Mouse (Mus musculus): ENCODE data around the gene Draxin. TPM values are rescaled to one million over a fixed set of nuclear protein-coding genes. Genes with fewer than 3 reads are reported as not detected.
"Not testable (repeated sequence)": the region's sequence is repeated elsewhere in the genome, so short reads cannot be mapped to it uniquely, and the experiment has no call there.

The Draxin gene
- not detected in 2 replicates for total RNA-seq (2014; rRNA removed)
- not detected in 2 replicates for polyA plus RNA-seq (2012; rRNA removed)

GRCm38 (mm10) chr4:148130561-148131413, at the start of gene Draxin:
Draxin (minus strand) TSS chr4:148130698.
- TF ChIP-seq CTCF (IDR thresholded peaks at IDR 0.05; ENCODE audit: low read depth, low read length) (no peak), POLR2A (IDR thresholded peaks at IDR 0.05; ENCODE audit: extremely low read depth, insufficient read depth, low read length) (no peak)
- DNase-seq (ENCODE audit: extremely low read depth, low read depth, low spot score) = no peak
- Histone ChIP-seq H3K36me3 (ENCODE audit: control insufficient read depth, insufficient read depth, low read length) (no peaks in the 10 kb centered on the region), H3K4me3 (ENCODE audit: insufficient read depth, low read depth, low read length) (no peak within 1 kb of the TSS), H3K4me1 (ENCODE audit: control insufficient read depth, insufficient read depth, low read length) (no peaks in the 10 kb centered on the region), H3K27me3 (ENCODE audit: control insufficient read depth, insufficient read depth, low read length) (peaks cover 14% of the 10 kb centered on the region), H3K79me2 (ENCODE audit: control insufficient read depth, insufficient read depth, low read length) (no peaks in the 10 kb centered on the region), H3K27ac (replicated peaks; ENCODE audit: insufficient read depth, low read depth, low read length) (no peak within 1 kb of the TSS), H3K9ac (ENCODE audit: low read depth, low read length) (no peak within 1 kb of the TSS)
- 2% methylated on average over 70 of the region's 87 CpGs for WGBS

GRCm38 (mm10) chr4:148177716-148178115, 47.2 kb upstream of the Draxin start:
- TF ChIP-seq POLR2A (IDR thresholded peaks at IDR 0.05; ENCODE audit: extremely low read depth, insufficient read depth, low read length) (no peak), CTCF (IDR thresholded peaks at IDR 0.05; ENCODE audit: low read depth, low read length) (no peak)
- no peaks in the 10 kb centered on the region for H3K36me3 ChIP-seq (ENCODE audit: control insufficient read depth, insufficient read depth, low read length)
- no peak overlapping the region for H3K27ac ChIP-seq (replicated peaks; ENCODE audit: insufficient read depth, low read depth, low read length)
- peaks cover 3% of the 10 kb centered on the region for H3K27me3 ChIP-seq (ENCODE audit: control insufficient read depth, insufficient read depth, low read length)
- H3K9ac ChIP-seq (ENCODE audit: low read depth, low read length) = no peak overlapping the region
- no peak overlapping the region for H3K4me3 ChIP-seq (ENCODE audit: insufficient read depth, low read depth, low read length)
- DNase-seq (ENCODE audit: extremely low read depth, low read depth, low spot score) = no peak
- H3K79me2 ChIP-seq (ENCODE audit: control insufficient read depth, insufficient read depth, low read length) = no peaks in the 10 kb centered on the region
- H3K4me1 ChIP-seq (ENCODE audit: control insufficient read depth, insufficient read depth, low read length) = no peaks in the 10 kb centered on the region

GRCm38 (mm10) chr4:148176603-148177002, 46.1 kb upstream of the Draxin start:
- not testable (repeated sequence) for DNase-seq (ENCODE audit: extremely low read depth, low read depth, low spot score); H3K79me2 ChIP-seq (ENCODE audit: control insufficient read depth, insufficient read depth, low read length); H3K9ac ChIP-seq (ENCODE audit: low read depth, low read length); H3K4me3 ChIP-seq (ENCODE audit: insufficient read depth, low read depth, low read length); H3K36me3 ChIP-seq (ENCODE audit: control insufficient read depth, insufficient read depth, low read length); H3K27me3 ChIP-seq (ENCODE audit: control insufficient read depth, insufficient read depth, low read length); H3K27ac ChIP-seq (replicated peaks; ENCODE audit: insufficient read depth, low read depth, low read length); H3K4me1 ChIP-seq (ENCODE audit: control insufficient read depth, insufficient read depth, low read length)
- WGBS = 54% methylated on average over 5 of the region's 6 CpGs

- H3K27me3 ChIP-seq (ENCODE audit: control insufficient read depth, insufficient read depth, low read length) = peaks cover 3% of the 10 kb centered on the region
- WGBS = 27% methylated on average over 12 of the region's 12 CpGs
Measured at GRCm38 (mm10) chr4:148174495-148174862, 44.0 kb upstream of the Draxin start.

GRCm38 (mm10) chr4:148173811-148174494, 43.5 kb upstream of the Draxin start:
- no peaks in the 10 kb centered on the region for H3K79me2 ChIP-seq (ENCODE audit: control insufficient read depth, insufficient read depth, low read length)
- TF ChIP-seq POLR2A (IDR thresholded peaks at IDR 0.05; ENCODE audit: extremely low read depth, insufficient read depth, low read length) = no peak
- TF ChIP-seq CTCF (IDR thresholded peaks at IDR 0.05; ENCODE audit: low read depth, low read length) = no peak
- no peak overlapping the region for H3K9ac ChIP-seq (ENCODE audit: low read depth, low read length)
- H3K36me3 ChIP-seq (ENCODE audit: control insufficient read depth, insufficient read depth, low read length) = no peaks in the 10 kb centered on the region
- no peak overlapping the region for H3K27ac ChIP-seq (replicated peaks; ENCODE audit: insufficient read depth, low read depth, low read length)
- no peak overlapping the region for H3K4me3 ChIP-seq (ENCODE audit: insufficient read depth, low read depth, low read length)
- H3K4me1 ChIP-seq (ENCODE audit: control insufficient read depth, insufficient read depth, low read length) = no peaks in the 10 kb centered on the region
- WGBS = 6% methylated on average over 30 of the region's 30 CpGs
- peaks cover 5% of the 10 kb centered on the region for H3K27me3 ChIP-seq (ENCODE audit: control insufficient read depth, insufficient read depth, low read length)
- DNase-seq (ENCODE audit: extremely low read depth, low read depth, low spot score) = no peak

More at GRCm38 (mm10) chr4:148174495-148174862, 44.0 kb upstream of the Draxin start:
- Histone ChIP-seq H3K27ac (replicated peaks; ENCODE audit: insufficient read depth, low read depth, low read length) (no peak overlapping the region), H3K79me2 (ENCODE audit: control insufficient read depth, insufficient read depth, low read length) (no peaks in the 10 kb centered on the region), H3K4me1 (ENCODE audit: control insufficient read depth, insufficient read depth, low read length) (no peaks in the 10 kb centered on the region), H3K36me3 (ENCODE audit: control insufficient read depth, insufficient read depth, low read length) (no peaks in the 10 kb centered on the region), H3K9ac (ENCODE audit: low read depth, low read length) (no peak overlapping the region), H3K4me3 (ENCODE audit: insufficient read depth, low read depth, low read length) (no peak overlapping the region)
- no peak for DNase-seq (ENCODE audit: extremely low read depth, low read depth, low spot score)
- TF ChIP-seq POLR2A (IDR thresholded peaks at IDR 0.05; ENCODE audit: extremely low read depth, insufficient read depth, low read length) (no peak), CTCF (IDR thresholded peaks at IDR 0.05; ENCODE audit: low read depth, low read length) (no peak)

GRCm38 (mm10) chr4:148171261-148171660, 40.8 kb upstream of the Draxin start:
- Histone ChIP-seq H3K27me3 (ENCODE audit: control insufficient read depth, insufficient read depth, low read length) (peaks cover 9% of the 10 kb centered on the region), H3K79me2 (ENCODE audit: control insufficient read depth, insufficient read depth, low read length) (no peaks in the 10 kb centered on the region), H3K9ac (ENCODE audit: low read depth, low read length) (no peak overlapping the region), H3K27ac (replicated peaks; ENCODE audit: insufficient read depth, low read depth, low read length) (no peak overlapping the region), H3K4me3 (ENCODE audit: insufficient read depth, low read depth, low read length) (no peak overlapping the region), H3K4me1 (ENCODE audit: control insufficient read depth, insufficient read depth, low read length) (no peaks in the 10 kb centered on the region), H3K36me3 (ENCODE audit: control insufficient read depth, insufficient read depth, low read length) (no peaks in the 10 kb centered on the region)
- DNase-seq (ENCODE audit: extremely low read depth, low read depth, low spot score) = no peak
- TF ChIP-seq CTCF (IDR thresholded peaks at IDR 0.05; ENCODE audit: low read depth, low read length) (no peak), POLR2A (IDR thresholded peaks at IDR 0.05; ENCODE audit: extremely low read depth, insufficient read depth, low read length) (no peak)
- WGBS = 36% methylated on average over 3 of the region's 3 CpGs
